Mouse (Mus musculus): ENCODE results near the gene Isg20l2.

GRCm38 (mm10) chr3:87886416-87886815 lies 43.7 kb upstream of the Isg20l2 start:
- no peak for TF ChIP-seq EP300 (IDR thresholded peaks at IDR 0.05; ENCODE audit: low read depth)
- no peak for TF ChIP-seq CTCF (IDR thresholded peaks at IDR 0.05; ENCODE audit: low read depth)

All from heart, postnatal 0 days (tissue).